Mouse (Mus musculus): ENCODE measurements around the gene Klra2. TPM values are rescaled to one million over a fixed set of nuclear protein-coding genes. Genes with fewer than 3 reads are reported as not detected.

The Klra2 gene
- total RNA-seq (2014; rRNA removed; ENCODE audit: low replicate concordance), result not detected in 2 replicates
- polyA plus RNA-seq (2015; fragmentation: Nextera tagmentation; extraction: Ambion mirVana), result 0.12 and 0.19 TPM in 2 replicates

DNA sequence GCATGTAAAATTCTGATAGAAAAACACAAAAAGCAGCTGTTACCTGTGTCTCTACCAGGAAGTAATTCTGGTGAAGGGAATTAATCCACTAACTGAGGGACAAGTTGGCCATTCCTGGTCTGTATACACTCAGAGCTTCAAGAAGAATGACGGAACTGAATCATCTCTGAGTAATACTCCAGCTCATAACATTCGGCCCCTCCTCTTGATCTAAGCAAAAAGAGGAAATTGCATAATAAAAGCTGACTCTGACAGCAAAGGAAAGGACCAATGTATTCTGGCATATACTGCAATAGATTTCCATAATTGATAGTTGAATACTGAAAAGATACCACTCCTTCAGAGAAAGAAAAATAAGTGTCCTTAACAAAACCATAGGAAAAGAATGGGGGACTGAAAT is at the start of gene Klra2:
Klra2 (minus strand) TSS at position 157 of the 400 bp plus-strand sequence.
- Histone ChIP-seq H3K9me3 (replicated peaks; ENCODE audit: control insufficient read depth, low read length) (peaks cover 8% of the 10 kb centered on the region; the same call in 1 of the 2 replicates), H3K27ac (ENCODE audit: low read depth) (no peak within 1 kb of the TSS), H3K27me3 (ENCODE audit: control insufficient read depth, insufficient read depth, low read length) (no peaks in the 10 kb centered on the region), H3K4me2 (ENCODE audit: low read depth, low read length) (no peak within 1 kb of the TSS), H3K4me1 (ENCODE audit: control insufficient read depth, insufficient read depth) (no peaks in the 10 kb centered on the region), H3K9ac (replicated peaks; ENCODE audit: low read depth, low read length) (no peak within 1 kb of the TSS), H3K36me3 (replicated peaks; ENCODE audit: control insufficient read depth, insufficient read depth, low read length) (no peaks in the 10 kb centered on the region), H3K4me3 (ENCODE audit: low read depth, low read length) (no peak within 1 kb of the TSS)
- 67% methylated on average over 2 of the region's 2 CpGs for WGBS
- ATAC-seq (ENCODE audit: insufficient read depth, low read depth), result no peak
- TF ChIP-seq EP300 (IDR thresholded peaks at IDR 0.05; ENCODE audit: low read depth), result no peak
- no peak for TF ChIP-seq CTCF (IDR thresholded peaks at IDR 0.05; ENCODE audit: low read depth)
- DNase-seq (ENCODE audit: low spot score), result no peak

DNA sequence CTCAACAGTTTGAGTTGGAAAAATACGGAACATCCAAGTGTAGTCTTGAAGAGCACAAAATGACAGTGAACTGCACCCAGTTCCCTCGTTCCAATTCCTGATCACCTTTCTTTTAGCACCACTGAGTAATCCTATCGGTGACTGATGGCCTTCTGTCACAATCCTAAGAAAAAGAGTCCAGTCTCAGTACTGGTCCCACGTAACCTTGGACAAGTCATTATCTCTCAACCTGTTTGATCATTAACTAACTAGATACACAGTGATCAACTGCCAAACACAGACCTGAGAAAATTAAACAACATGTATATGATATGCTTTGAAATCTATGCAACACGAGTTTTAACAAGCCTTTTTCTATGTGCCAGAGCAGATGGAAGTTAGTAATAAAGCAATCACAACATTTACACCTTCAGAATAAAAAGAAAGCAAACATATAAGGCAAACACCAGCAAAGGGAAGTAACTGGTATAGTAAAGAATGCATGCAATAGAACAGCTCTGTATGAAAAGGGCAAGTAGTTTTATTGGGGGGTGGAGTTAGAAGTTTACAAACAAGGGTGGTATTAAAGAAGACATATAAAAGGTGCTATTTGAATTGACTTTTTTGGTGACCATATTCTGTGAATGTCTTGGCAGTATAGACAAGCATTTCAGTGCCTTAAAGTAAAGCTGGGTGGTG is 47.4 kb upstream of the Klra2 start:
- no peaks in the 10 kb centered on the region for H3K27me3 ChIP-seq (ENCODE audit: control insufficient read depth, insufficient read depth, low read length)
- H3K4me1 ChIP-seq (ENCODE audit: control insufficient read depth, insufficient read depth), result peaks cover 7% of the 10 kb centered on the region
- DNase-seq (ENCODE audit: low spot score) (no peak), ATAC-seq (ENCODE audit: insufficient read depth, low read depth) (no peak)
- H3K27ac ChIP-seq (ENCODE audit: low read depth), result no peak overlapping the region
- H3K36me3 ChIP-seq (replicated peaks; ENCODE audit: control insufficient read depth, insufficient read depth, low read length), result no peaks in the 10 kb centered on the region
- TF ChIP-seq EP300 (IDR thresholded peaks at IDR 0.05; ENCODE audit: low read depth), result no peak
- no peak for TF ChIP-seq CTCF (IDR thresholded peaks at IDR 0.05; ENCODE audit: low read depth)
- WGBS, result 81% methylated on average over 5 of the region's 5 CpGs
- no peaks in the 10 kb centered on the region for H3K9me3 ChIP-seq (replicated peaks; ENCODE audit: control insufficient read depth, low read length)
- H3K9ac ChIP-seq (replicated peaks; ENCODE audit: low read depth, low read length), result no peak overlapping the region
- H3K4me3 ChIP-seq (ENCODE audit: low read depth, low read length), result no peak overlapping the region
- no peak overlapping the region for H3K4me2 ChIP-seq (ENCODE audit: low read depth, low read length)

DNA sequence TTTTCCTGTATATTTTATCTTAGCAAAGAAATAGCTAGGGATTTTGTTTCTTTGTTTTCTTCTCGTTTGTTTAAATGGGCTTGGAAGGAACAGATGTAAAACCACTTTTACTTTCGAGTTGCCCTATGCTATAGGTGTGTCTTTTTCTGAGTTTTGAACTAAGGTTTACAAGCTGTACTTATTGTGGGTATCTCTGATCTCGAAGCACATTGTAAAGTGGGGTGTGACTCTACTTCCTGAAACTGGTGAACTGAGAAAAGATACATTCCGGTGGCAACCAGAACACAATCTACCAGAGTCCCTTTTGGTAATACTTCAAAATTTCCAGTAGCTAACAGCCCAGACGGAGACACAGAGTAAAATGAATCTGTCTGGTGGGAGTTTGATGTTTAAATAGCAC is 46.8 kb upstream of the Klra2 start:
- Histone ChIP-seq H3K4me1 (ENCODE audit: control insufficient read depth, insufficient read depth) (peaks cover 7% of the 10 kb centered on the region), H3K9ac (replicated peaks; ENCODE audit: low read depth, low read length) (no peak overlapping the region), H3K4me2 (ENCODE audit: low read depth, low read length) (peak overlapping the region; percentile 62; the same call in 1 of the 2 replicates), H3K4me3 (ENCODE audit: low read depth, low read length) (no peak overlapping the region), H3K9me3 (replicated peaks; ENCODE audit: control insufficient read depth, low read length) (no peaks in the 10 kb centered on the region), H3K27ac (ENCODE audit: low read depth) (no peak overlapping the region), H3K36me3 (replicated peaks; ENCODE audit: control insufficient read depth, insufficient read depth, low read length) (no peaks in the 10 kb centered on the region), H3K27me3 (ENCODE audit: control insufficient read depth, insufficient read depth, low read length) (no peaks in the 10 kb centered on the region)
- TF ChIP-seq CTCF (IDR thresholded peaks at IDR 0.05; ENCODE audit: low read depth), result no peak
- TF ChIP-seq EP300 (IDR thresholded peaks at IDR 0.05; ENCODE audit: low read depth), result no peak
- DNase-seq (ENCODE audit: low spot score), result no peak
- WGBS, result 80% methylated on average over 5 of the region's 5 CpGs
- no peak for ATAC-seq (ENCODE audit: insufficient read depth, low read depth)

DNA sequence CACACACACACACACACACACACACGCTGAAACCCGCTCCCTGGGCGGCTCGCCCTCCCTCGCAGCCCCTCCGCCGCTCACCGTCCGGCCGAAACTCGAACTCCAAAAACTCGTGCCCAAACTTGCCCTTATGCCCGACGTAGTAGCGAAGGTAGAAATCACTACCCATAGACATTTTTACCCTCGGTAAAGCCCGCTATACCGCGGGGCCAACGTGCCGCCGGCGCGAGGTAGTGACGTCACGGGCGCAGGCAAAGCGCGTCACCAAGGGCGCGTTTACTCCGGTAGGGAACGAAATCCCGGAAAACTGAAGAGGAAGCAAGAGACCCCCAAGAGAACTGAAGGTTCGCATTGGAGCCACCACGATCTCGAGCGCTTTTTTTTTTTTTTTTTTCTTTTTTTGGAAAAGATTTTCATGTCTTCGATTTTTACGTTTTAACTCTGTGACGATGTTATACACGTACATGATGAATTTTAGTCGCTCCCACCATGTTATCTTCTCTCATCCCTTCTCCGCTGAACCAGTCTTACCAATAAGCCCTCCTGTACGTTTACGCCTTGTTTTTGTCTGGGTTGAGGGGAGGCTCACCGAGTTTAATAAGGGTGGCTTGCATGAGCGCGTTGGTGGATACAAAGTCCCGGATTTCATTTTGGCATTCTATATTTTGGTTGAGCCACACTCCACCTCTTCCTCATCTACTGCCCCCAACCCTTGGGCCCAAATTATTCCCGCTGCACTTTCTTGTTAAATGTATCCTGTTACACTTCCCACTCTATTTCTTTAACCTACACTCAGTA is 46.0 kb upstream of the Klra2 start, which contains the start of gene Magohb:
Magohb (minus strand) TSS at position 254 of the 798 bp plus-strand sequence.
- peak within 1 kb of the TSS; percentile 62 for H3K4me2 ChIP-seq (ENCODE audit: low read depth, low read length)
- WGBS, result 2% methylated on average over 51 of the region's 51 CpGs
- H3K27me3 ChIP-seq (ENCODE audit: control insufficient read depth, insufficient read depth, low read length), result no peaks in the 10 kb centered on the region
- peaks cover 7% of the 10 kb centered on the region for H3K4me1 ChIP-seq (ENCODE audit: control insufficient read depth, insufficient read depth)
- peak within 1 kb of the TSS; percentile 81 for H3K4me3 ChIP-seq (ENCODE audit: low read depth, low read length)
- no peaks in the 10 kb centered on the region for H3K36me3 ChIP-seq (replicated peaks; ENCODE audit: control insufficient read depth, insufficient read depth, low read length)
- DNase-seq (ENCODE audit: low spot score) (peak; percentile 71), ATAC-seq (ENCODE audit: insufficient read depth, low read depth) (peak; percentile 82)
- no peaks in the 10 kb centered on the region for H3K9me3 ChIP-seq (replicated peaks; ENCODE audit: control insufficient read depth, low read length)
- H3K9ac ChIP-seq (replicated peaks; ENCODE audit: low read depth, low read length), result peak within 1 kb of the TSS; percentile 74
- peak within 1 kb of the TSS; percentile 75 for H3K27ac ChIP-seq (ENCODE audit: low read depth)
- TF ChIP-seq EP300 (IDR thresholded peaks at IDR 0.05; ENCODE audit: low read depth) (no peak), CTCF (IDR thresholded peaks at IDR 0.05; ENCODE audit: low read depth) (no peak)

DNA sequence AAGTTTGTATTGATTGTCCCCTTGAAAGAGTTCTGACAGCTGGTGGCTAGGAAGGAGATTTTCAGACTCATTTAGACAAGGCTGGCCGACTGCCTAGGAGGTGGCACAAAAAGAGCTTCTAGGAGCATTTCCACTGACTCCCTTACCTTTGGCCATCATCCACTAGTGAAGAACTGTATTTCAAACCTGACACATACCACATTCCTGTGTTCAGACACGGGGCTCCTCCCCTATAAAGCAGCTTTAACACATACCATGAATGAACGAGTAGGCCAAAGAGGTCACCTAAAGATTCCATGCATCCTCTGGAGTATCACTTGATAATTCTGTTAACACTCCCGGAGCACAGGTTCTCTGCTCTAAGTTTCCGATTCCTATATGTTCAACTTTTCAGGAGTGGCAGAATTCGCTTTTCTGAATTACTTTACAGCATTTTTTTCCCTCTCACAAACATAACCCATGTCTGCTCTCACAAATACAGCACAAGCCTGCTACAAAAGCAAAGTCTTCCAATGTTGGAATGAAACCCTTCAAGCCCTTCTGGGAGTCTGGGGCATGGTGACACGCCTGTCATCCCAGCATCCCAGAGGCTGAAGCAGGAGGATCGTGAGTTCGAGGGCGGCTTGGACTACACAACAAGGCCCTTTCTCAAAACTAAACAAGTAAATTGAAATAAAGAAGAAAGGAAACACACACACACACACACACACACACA is 45.3 kb upstream of the Klra2 start:
- H3K4me1 ChIP-seq (ENCODE audit: control insufficient read depth, insufficient read depth), result peaks cover 7% of the 10 kb centered on the region
- 0 out of 2 replicates have a peak, but pooled peaks cover 4% of the 10 kb centered on the region for H3K36me3 ChIP-seq (replicated peaks; ENCODE audit: control insufficient read depth, insufficient read depth, low read length)
- peak; percentile 10 for DNase-seq (ENCODE audit: low spot score)
- peak overlapping the region; percentile 81 for H3K4me3 ChIP-seq (ENCODE audit: low read depth, low read length)
- peak; percentile 36 for ATAC-seq (ENCODE audit: insufficient read depth, low read depth)
- WGBS, result 12% methylated on average over 10 of the region's 10 CpGs
- H3K9ac ChIP-seq (replicated peaks; ENCODE audit: low read depth, low read length), result peak overlapping the region; percentile 74
- peak overlapping the region; percentile 75 for H3K27ac ChIP-seq (ENCODE audit: low read depth)
- no peaks in the 10 kb centered on the region for H3K9me3 ChIP-seq (replicated peaks; ENCODE audit: control insufficient read depth, low read length)
- no peaks in the 10 kb centered on the region for H3K27me3 ChIP-seq (ENCODE audit: control insufficient read depth, insufficient read depth, low read length)
- TF ChIP-seq EP300 (IDR thresholded peaks at IDR 0.05; ENCODE audit: low read depth) (no peak), CTCF (IDR thresholded peaks at IDR 0.05; ENCODE audit: low read depth) (no peak)
- H3K4me2 ChIP-seq (ENCODE audit: low read depth, low read length), result peak overlapping the region; percentile 62
